Mouse (Mus musculus) C2C12 (cell line): ENCODE data around the gene Ttll2.
"Not testable (repeated sequence)": the region's sequence is repeated elsewhere in the genome, so short reads cannot be mapped to it uniquely, and the experiment has no call there.

Experiments
- CEBPB ChIP-seq: IDR thresholded peaks from one replicate; pipeline ENCODE4 v1.6.1; 2011; ENCODE audit warnings: low read depth, mild to moderate bottlenecking, control low read depth, moderate library complexity
- CTCF ChIP-seq: IDR thresholded peaks from one replicate; pipeline ENCODE4 v1.5.1; 2011; ENCODE audit not compliant: control insufficient read depth, insufficient read depth, insufficient read length
- FOSL1 ChIP-seq: IDR thresholded peaks from one replicate; pipeline ENCODE4 v1.8.0; 2011; ENCODE audit warnings: mild to moderate bottlenecking, low read length; ENCODE audit not compliant: poor library complexity, insufficient read depth, severe bottlenecking
- MAX ChIP-seq: IDR thresholded peaks from one replicate; pipeline ENCODE4 v1.6.1; 2011; ENCODE audit warnings: mild to moderate bottlenecking, control low read depth
- MYOD1 ChIP-seq: IDR thresholded peaks from one replicate; pipeline ENCODE4 v1.6.1; 2011; ENCODE audit warnings: low read depth; ENCODE audit not compliant: control insufficient read depth, insufficient read length
- MYOG ChIP-seq: IDR thresholded peaks from one replicate; pipeline ENCODE4 v1.6.1; 2011; ENCODE audit not compliant: control insufficient read depth, insufficient read length; ENCODE audit errors: extremely low read depth
- USF1 ChIP-seq: IDR thresholded peaks from one replicate; pipeline ENCODE4 v1.6.1; 2011; ENCODE audit warnings: low read depth, mild to moderate bottlenecking, control low read depth, moderate library complexity

DNA sequence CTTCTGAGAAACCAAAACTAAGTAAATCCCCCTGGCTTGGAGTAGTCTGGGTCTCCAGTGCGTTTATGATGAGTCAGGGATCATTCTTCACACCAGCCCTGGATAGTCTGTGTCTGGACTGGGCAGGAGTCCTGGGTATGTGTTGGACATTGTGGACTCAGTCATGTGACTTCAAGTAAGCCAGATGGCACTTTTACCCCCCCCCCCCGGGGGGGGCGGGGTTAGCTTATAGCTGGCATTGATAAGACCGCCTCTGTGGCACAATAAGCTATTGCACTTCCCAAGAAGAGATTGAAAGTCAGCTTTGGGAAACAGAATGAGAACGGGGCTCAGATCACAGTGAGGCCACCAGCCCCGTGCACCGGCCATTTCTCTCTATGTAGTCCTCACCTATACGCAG lies 33.5 kb upstream of the Ttll2 start:
- TF ChIP-seq CTCF, MYOG, MYOD1, USF1, MAX, CEBPB, FOSL1: not testable (repeated sequence)
